Comparison of ENCODE assay signal across 8 mouse cellular contexts in the genomic region with DNA sequence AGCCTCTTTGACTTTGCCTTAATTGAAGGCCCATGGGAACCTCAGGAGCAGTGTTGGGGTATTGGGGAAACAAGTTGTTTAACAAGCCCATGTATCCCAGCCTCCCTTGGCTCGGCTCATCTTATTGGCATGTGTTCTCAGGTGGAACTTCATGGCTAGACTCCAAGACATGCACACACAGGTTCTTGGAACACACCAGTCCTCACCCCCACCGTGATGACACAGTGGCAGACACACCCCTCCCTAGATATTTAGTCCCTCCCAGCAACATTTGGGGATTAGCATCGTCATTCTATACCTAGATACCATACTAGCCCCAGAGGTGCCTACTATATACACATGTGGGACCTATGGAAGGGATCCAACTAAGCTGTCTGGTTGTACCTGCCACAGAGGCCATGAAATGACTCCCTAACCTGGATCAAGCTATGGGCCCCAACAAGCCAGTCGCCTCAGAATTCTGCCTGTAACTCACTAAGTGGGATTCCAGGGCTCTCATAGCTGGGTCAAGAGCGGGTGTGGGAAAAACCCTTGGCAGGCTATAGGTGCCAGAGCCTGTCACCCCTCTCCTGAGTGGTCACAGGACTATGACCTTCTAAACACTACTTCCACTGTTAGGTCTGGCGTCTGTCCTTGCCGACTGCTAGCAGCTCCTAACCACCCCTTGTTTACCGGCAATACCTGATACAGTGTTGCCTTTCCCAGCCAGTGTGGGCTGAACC. TPM values are rescaled to one million over a fixed set of nuclear protein-coding genes. Genes with fewer than 3 reads are reported as not detected.
DNase-seq lines count a peak whose midpoint lies in the region; ATAC-seq and TF ChIP-seq lines count a peak whose summit lies in the region.
"Had no signal": no experiment of that assay in that cellular context is flagged by ENCODE, and none has a peak within 500 bp of the region (broad histone marks: within the 10 kb centered on the region; RNA-seq: fewer than 3 reads in every experiment).

No protein-coding gene starts in this region.

- no peak for TF ChIP-seq EP300 in MEL (IDR thresholded peaks at IDR 0.05; ENCODE audit: low read depth in 1 of 2, low read length in 2 of 2)

- H3K27ac ChIP-seq in MEL (ENCODE audit: control insufficient read depth, low read depth, low read length), result peak overlapping the region; percentile 91
- H3K27ac ChIP-seq in embryonic facial prominence, embryonic 14.5 days (replicated peaks; ENCODE audit: low read depth, low read length), result no peak overlapping the region
- peak overlapping the region; percentile 91 for H3K27ac ChIP-seq in liver, embryonic 15.5 days (replicated peaks)

- H3K36me3 ChIP-seq in MEL (ENCODE audit: control insufficient read depth in 1 of 2, insufficient read depth in 2 of 2, low read length in 2 of 2), result peaks cover 0 to 21% of the 10 kb centered on the region in 2 experiments; a peak in 2 of 4 replicates
- H3K36me3 ChIP-seq in embryonic facial prominence, embryonic 14.5 days (ENCODE audit: control insufficient read depth, insufficient read depth, low read length), result peaks cover 26% of the 10 kb centered on the region
- peaks cover 22% of the 10 kb centered on the region for H3K36me3 ChIP-seq in liver, embryonic 15.5 days (replicated peaks)

- peak; percentile 45 for DNase-seq in MEL (ENCODE audit: low read depth, low spot score)
- DNase-seq in embryonic facial prominence, embryonic 14.5 days (ENCODE audit: low spot score), result peak; percentile 71
- peak; percentile 86 for DNase-seq in induced T-regulatory cell, adult 2 months (ENCODE audit: low read depth)
- DNase-seq in left cerebral cortex, adult 18-20 months (ENCODE audit: low spot score in 2 of 2), result no peak
- no peak for DNase-seq in retina, postnatal 1 day
- DNase-seq in gastrocnemius, postnatal 25 days, result no peak

- WGBS in embryonic facial prominence, embryonic 14.5 days, result 74% methylated on average over 8 of the region's 8 CpGs
- WGBS in liver, embryonic 15.5 days (ENCODE audit: insufficient replicate concordance), result 60% methylated on average over 8 of the region's 8 CpGs

- no peak for TF ChIP-seq CTCF in MEL (IDR thresholded peaks at IDR 0.05 in 2 of 3, conservative IDR thresholded peaks at IDR 0.05 in 1 of 3; ENCODE audit: control insufficient read depth in 1 of 3, insufficient read depth in 1 of 3, low read depth in 2 of 3, low read length in 3 of 3, poor library complexity in 1 of 3, severe bottlenecking in 1 of 3)

- no peak for TF ChIP-seq POLR2A in MEL (IDR thresholded peaks at IDR 0.05; ENCODE audit: control insufficient read depth in 1 of 2, insufficient read depth in 1 of 2, low read depth in 1 of 2, low read length in 2 of 2, poor library complexity in 1 of 2)

- H3K9ac ChIP-seq in MEL (ENCODE audit: control insufficient read depth, low read depth, low read length, poor library complexity, severe bottlenecking), result peak overlapping the region; percentile 97
- H3K9ac ChIP-seq in embryonic facial prominence, embryonic 14.5 days (ENCODE audit: low read depth, low read length), result no peak overlapping the region
- H3K9ac ChIP-seq in liver, embryonic 15.5 days, result peak overlapping the region; percentile 72; the same call in 1 of the 2 replicates

- peaks cover 31% of the 10 kb centered on the region for H3K79me2 ChIP-seq in MEL (ENCODE audit: control insufficient read depth, insufficient read depth, low read length, poor library complexity)

- no peaks in the 10 kb centered on the region for H3K27me3 ChIP-seq in MEL (ENCODE audit: control insufficient read depth in 1 of 2, insufficient read depth in 2 of 2, low read length in 2 of 2)
- no peaks in the 10 kb centered on the region for H3K27me3 ChIP-seq in embryonic facial prominence, embryonic 14.5 days (replicated peaks; ENCODE audit: control insufficient read depth, insufficient read depth, low read length)
- H3K27me3 ChIP-seq in liver, embryonic 15.5 days, result peaks cover 1% of the 10 kb centered on the region

- ATAC-seq in embryonic facial prominence, embryonic 14.5 days (ENCODE audit: low read depth), result no peak
- ATAC-seq in liver, embryonic 15.5 days (ENCODE audit: insufficient read depth), result peak; percentile 26

- no peak for TF ChIP-seq RAD21 in MEL (IDR thresholded peaks at IDR 0.05; ENCODE audit: low read depth, low read length)

- no peaks in the 10 kb centered on the region for H3K9me3 ChIP-seq in MEL (replicated peaks; ENCODE audit: insufficient read depth, low read length)
- H3K9me3 ChIP-seq in embryonic facial prominence, embryonic 14.5 days (ENCODE audit: control insufficient read depth, low read length), result no peaks in the 10 kb centered on the region
- H3K9me3 ChIP-seq in liver, embryonic 15.5 days (replicated peaks), result no peaks in the 10 kb centered on the region

- H3K4me2 ChIP-seq in embryonic facial prominence, embryonic 14.5 days (ENCODE audit: low read depth, low read length), result peak overlapping the region; percentile 76
- H3K4me2 ChIP-seq in liver, embryonic 15.5 days, result peak overlapping the region; percentile 93

- H3K4me1 ChIP-seq in MEL (ENCODE audit: control insufficient read depth in 1 of 2, insufficient read depth in 2 of 2, low read length in 2 of 2), result peaks cover 2 to 28% of the 10 kb centered on the region in 2 experiments; a peak in 3 of 4 replicates
- 0 out of 2 replicates have a peak, but pooled peaks cover 3% of the 10 kb centered on the region for H3K4me1 ChIP-seq in embryonic facial prominence, embryonic 14.5 days (ENCODE audit: control insufficient read depth, insufficient read depth, low read length)
- peaks cover 84% of the 10 kb centered on the region for H3K4me1 ChIP-seq in liver, embryonic 15.5 days (replicated peaks)

- H3K4me3 ChIP-seq in MEL (ENCODE audit: control insufficient read depth in 1 of 2, insufficient read depth in 1 of 2, low read depth in 2 of 2, low read length in 2 of 2), result peak overlapping the region; percentile 56 to 96; a peak in 3 of 4 replicates
- peak overlapping the region; percentile 57 for H3K4me3 ChIP-seq in embryonic facial prominence, embryonic 14.5 days (ENCODE audit: low read depth, low read length)
- H3K4me3 ChIP-seq in liver, embryonic 15.5 days (replicated peaks), result peak overlapping the region; percentile 70

TF ChIP-seq in MEL, 35 proteins besides CTCF, POLR2A, EP300 and RAD21 (continues in another document):
- TF ChIP-seq ZC3H11A (IDR thresholded peaks at IDR 0.05; ENCODE audit: low read depth, low read length) (no peak), ZMIZ1 (IDR thresholded peaks at IDR 0.05; ENCODE audit: low read depth, low read length) (no peak), JUND (IDR thresholded peaks at IDR 0.05; ENCODE audit: low read depth, low read length) (no peak), POLR2AphosphoS2 (IDR thresholded peaks at IDR 0.05; ENCODE audit: low read length) (no peak), GABPA (IDR thresholded peaks at IDR 0.05; ENCODE audit: low read depth, low read length) (no peak), MAFK (IDR thresholded peaks at IDR 0.05; ENCODE audit: borderline replicate concordance, low read depth, low read length) (no peak), ETS1 (IDR thresholded peaks at IDR 0.05; ENCODE audit: low read depth, low read length) (no peak), MAZ (IDR thresholded peaks at IDR 0.05; ENCODE audit: low read depth, low read length) (no peak), KAT2A (conservative IDR thresholded peaks at IDR 0.05; ENCODE audit: low read depth, low read length) (no peak), USF2 (IDR thresholded peaks at IDR 0.05; ENCODE audit: borderline replicate concordance in 1 of 2, insufficient read depth in 1 of 2, low read depth in 1 of 2, low read length in 2 of 2) (no peak), USF1 (IDR thresholded peaks at IDR 0.05; ENCODE audit: low read depth, low read length) (no peak), NRF1 (IDR thresholded peaks at IDR 0.05; ENCODE audit: insufficient read depth, low read depth, low read length, poor library complexity, severe bottlenecking) (no peak), ZKSCAN1 (IDR thresholded peaks at IDR 0.05; ENCODE audit: low read depth, low read length) (no peak), MAX (IDR thresholded peaks at IDR 0.05; ENCODE audit: low read length) (no peak), CHD2 (IDR thresholded peaks at IDR 0.05; ENCODE audit: low read length) (no peak)

RNA-seq across cellular contexts. Expression of gene Cish, which starts 2.4 kb away (rescaled TPM):
- total RNA-seq in MEL (2012; rRNA removed), result 5.1 and 10.0 TPM in 2 replicates
- 10 to 100 TPM in 1 of 2 experiments, not detected in 1; 24.5 TPM for polyA plus RNA-seq in MEL (2012; ENCODE audit: insufficient read depth in 1 of 2, insufficient read length in 2 of 2, low read depth in 1 of 2, low replicate concordance in 2 of 2, missing spikeins in 1 of 2)
- polyA plus RNA-seq in embryonic facial prominence, embryonic 14.5 days (2014; fragmentation: Nextera tagmentation; extraction: Ambion mirVana), result 5.8 and 6.6 TPM in 2 replicates
- 11.6 and 12.4 TPM in 2 replicates for polyA plus RNA-seq in liver, embryonic 15.5 days (2015; fragmentation: Nextera tagmentation; extraction: Ambion mirVana)
- total RNA-seq in left cerebral cortex, adult 18-20 months (2021), result 1 to 10 TPM; 6.9 to 9.1 TPM
- 100 to 1,000 TPM in 1 of 2 experiments, 1 to 10 TPM in 1; 2.3 to 100 TPM for total RNA-seq in gastrocnemius, postnatal 25 days (2021)

RNA-seq across cellular contexts. Expression of gene Mapkapk3, which starts 8.5 kb away (rescaled TPM):
- total RNA-seq in MEL (2012; rRNA removed), result 36.0 and 49.9 TPM in 2 replicates
- 10 to 100 TPM in 1 of 2 experiments, not detected in 1; 42.3 TPM for polyA plus RNA-seq in MEL (2012; ENCODE audit: insufficient read depth in 1 of 2, insufficient read length in 2 of 2, low read depth in 1 of 2, low replicate concordance in 2 of 2, missing spikeins in 1 of 2)
- 10.1 and 12.2 TPM in 2 replicates for polyA plus RNA-seq in embryonic facial prominence, embryonic 14.5 days (2014; fragmentation: Nextera tagmentation; extraction: Ambion mirVana)
- 10.0 and 11.7 TPM in 2 replicates for polyA plus RNA-seq in liver, embryonic 15.5 days (2015; fragmentation: Nextera tagmentation; extraction: Ambion mirVana)
- 1 to 10 TPM; 3.3 to 4.3 TPM for total RNA-seq in left cerebral cortex, adult 18-20 months (2021)
- 10 to 100 TPM; 27.7 to 32.1 TPM for total RNA-seq in gastrocnemius, postnatal 25 days (2021)

RNA-seq across cellular contexts. Expression of gene Hemk1, which starts 39.9 kb away (rescaled TPM):
- 7.5 TPM in 2 replicates for total RNA-seq in MEL (2012; rRNA removed)
- 10 to 100 TPM in 1 of 2 experiments, not detected in 1; 11.8 TPM for polyA plus RNA-seq in MEL (2012; ENCODE audit: insufficient read depth in 1 of 2, insufficient read length in 2 of 2, low read depth in 1 of 2, low replicate concordance in 2 of 2, missing spikeins in 1 of 2)
- 9.8 and 10.8 TPM in 2 replicates for polyA plus RNA-seq in embryonic facial prominence, embryonic 14.5 days (2014; fragmentation: Nextera tagmentation; extraction: Ambion mirVana)
- 3.6 and 3.7 TPM in 2 replicates for polyA plus RNA-seq in liver, embryonic 15.5 days (2015; fragmentation: Nextera tagmentation; extraction: Ambion mirVana)
- total RNA-seq in left cerebral cortex, adult 18-20 months (2021), result 10 to 100 TPM; 14.7 to 16.8 TPM
- total RNA-seq in gastrocnemius, postnatal 25 days (2021), result 10 to 100 TPM; 12.8 to 15.7 TPM

RNA-seq across cellular contexts. Expression of gene 6430571L13Rik, which starts 42.2 kb away (rescaled TPM):
- total RNA-seq in MEL (2012; rRNA removed), result 0.35 and 0.36 TPM in 2 replicates
- under 1 TPM in 1 of 2 experiments, not detected in 1; 0.35 TPM for polyA plus RNA-seq in MEL (2012; ENCODE audit: insufficient read depth in 1 of 2, insufficient read length in 2 of 2, low read depth in 1 of 2, low replicate concordance in 2 of 2, missing spikeins in 1 of 2)
- polyA plus RNA-seq in embryonic facial prominence, embryonic 14.5 days (2014; fragmentation: Nextera tagmentation; extraction: Ambion mirVana), result 0.96 and 1.2 TPM in 2 replicates
- 0.12 TPM in 2 replicates for polyA plus RNA-seq in liver, embryonic 15.5 days (2015; fragmentation: Nextera tagmentation; extraction: Ambion mirVana)
- total RNA-seq in left cerebral cortex, adult 18-20 months (2021), result 1 to 10 TPM; 4.1 to 4.2 TPM
- 10 to 100 TPM; 34.1 to 44.0 TPM for total RNA-seq in gastrocnemius, postnatal 25 days (2021)
- total RNA-seq: neutrophil, adult 5-6 weeks had no signal

Comparison
In these comparisons a context has a peak if more than half of its experiments do, and no peak if none do; other contexts are left out.
1. DNase-seq: peak in MEL (single experiment), embryonic facial prominence, embryonic 14.5 days (single experiment) and induced T-regulatory cell, adult 2 months (single experiment); none in left cerebral cortex, adult 18-20 months (0 of 2), retina, postnatal 1 day (single experiment) and gastrocnemius, postnatal 25 days (single experiment).
2. Peak in every context shown above with its lines, with median percentiles within 50 percentile points of each other: H3K4me3 ChIP-seq.